Mouse (Mus musculus) liver, postnatal 0 days (tissue): ENCODE measurements around the gene Id3. TPM values are rescaled to one million over a fixed set of nuclear protein-coding genes. Genes with fewer than 3 reads are reported as not detected.

Experiments used
- ATAC-seq: fragments of 200-750 bp; cut with Nextera tagmentation; 2 replicates; pipeline ENCODE4 v1.8.0; 2017; ENCODE audit warnings: mild to moderate bottlenecking, moderate library complexity
- DNase-seq: peaks from one replicate; pipeline ENCODE4 v3.0.0-alpha.2; 2016
- H3K27ac ChIP-seq: fragments of 300-500 bp; sonication (generic); 2 replicates; pipeline ENCODE4 v1.5.1; 2014; ENCODE audit warnings: antibody characterized with exemption, moderate library complexity, mild to moderate bottlenecking, low read depth
- H3K27me3 ChIP-seq: fragments of 300-500 bp; sonication (generic); 2 replicates; pipeline ENCODE4 v1.6.1; 2014; ENCODE audit warnings: low read length, control low read depth, mixed read lengths; ENCODE audit not compliant: insufficient read depth
- H3K36me3 ChIP-seq: fragments of 300-500 bp; sonication (generic); replicated peaks from 2 replicates; pipeline ENCODE4 v1.6.1; 2014; ENCODE audit warnings: mild to moderate bottlenecking, control low read depth, low read length, moderate library complexity, mixed read lengths; ENCODE audit not compliant: insufficient read depth
- H3K4me1 ChIP-seq: fragments of 300-500 bp; sonication (generic); 2 replicates; pipeline ENCODE4 v1.6.1; 2014; ENCODE audit warnings: antibody characterized with exemption, mild to moderate bottlenecking, control low read depth; ENCODE audit not compliant: insufficient read depth
- H3K4me2 ChIP-seq: fragments of 300-500 bp; sonication (generic); 2 replicates; pipeline ENCODE4 v1.6.1; 2014; ENCODE audit warnings: low read depth, mild to moderate bottlenecking, low read length, moderate library complexity, mixed read lengths
- H3K4me3 ChIP-seq: fragments of 300-500 bp; sonication (generic); 2 replicates; pipeline ENCODE4 v1.5.1; 2014; ENCODE audit warnings: low read depth, low read length
- H3K9ac ChIP-seq: fragments of 300-500 bp; sonication (generic); replicated peaks from 2 replicates; pipeline ENCODE4 v1.6.1; 2014; ENCODE audit warnings: mild to moderate bottlenecking, moderate library complexity
- H3K9me3 ChIP-seq: fragments of 300-500 bp; sonication (generic); 2 replicates; pipeline ENCODE4 v1.6.1; 2016; ENCODE audit warnings: mild to moderate bottlenecking, control low read depth, low read length, mixed read lengths
- CTCF ChIP-seq: sonication (generic); IDR thresholded peaks from 2 replicates; pipeline ENCODE4 v1.5.1; 2016; ENCODE audit warnings: antibody characterized with exemption, low read depth
- EP300 ChIP-seq: IDR thresholded peaks from 2 replicates; pipeline ENCODE4 v1.6.1; 2016; ENCODE audit warnings: antibody characterized with exemption, low read depth, mild to moderate bottlenecking
- WGBS: fragments of 180-500 bp; shearing (Covaris S2); extraction: QIAGEN DNeasy Blood & Tissue Kit; methylation state at CpG from one replicate; pipeline ENCODE4 v1.1.7; 2014; ENCODE audit not compliant: insufficient replicate concordance; 5-methylcytosine and 5-hydroxymethylcytosine counted together
- polyA plus RNA-seq: library from polyadenylated mRNA; unstranded; fragments of >200 nt; fragmentation: Nextera tagmentation; extraction: Ambion mirVana; gene quantifications from 2 replicates; pipeline ENCODE4 v1.2.1, GENCODE M21; 2015

Gene Id3
- polyA plus RNA-seq, 1 experiment from 2014 or later, result 77.3 TPM

GRCm38 (mm10) chr4:136145362-136145885 is 2.1 kb downstream of the Id3 start:
- peaks cover 67% of the 10 kb centered on the region for H3K27me3 ChIP-seq
- no peaks in the 10 kb centered on the region for H3K9me3 ChIP-seq
- 45% methylated on average over 11 of the region's 11 CpGs for WGBS
- no peaks in the 10 kb centered on the region for H3K36me3 ChIP-seq
- peak overlapping the region; percentile 90 for H3K27ac ChIP-seq
- H3K4me3 ChIP-seq, result peak overlapping the region; percentile 56
- ATAC-seq (no peak), DNase-seq (no peak)
- TF ChIP-seq CTCF (no peak), EP300 (no peak)
- peaks cover 42% of the 10 kb centered on the region for H3K4me1 ChIP-seq
- peak overlapping the region; percentile 68 for H3K4me2 ChIP-seq
- H3K9ac ChIP-seq, result peak overlapping the region; percentile 74

DNA sequence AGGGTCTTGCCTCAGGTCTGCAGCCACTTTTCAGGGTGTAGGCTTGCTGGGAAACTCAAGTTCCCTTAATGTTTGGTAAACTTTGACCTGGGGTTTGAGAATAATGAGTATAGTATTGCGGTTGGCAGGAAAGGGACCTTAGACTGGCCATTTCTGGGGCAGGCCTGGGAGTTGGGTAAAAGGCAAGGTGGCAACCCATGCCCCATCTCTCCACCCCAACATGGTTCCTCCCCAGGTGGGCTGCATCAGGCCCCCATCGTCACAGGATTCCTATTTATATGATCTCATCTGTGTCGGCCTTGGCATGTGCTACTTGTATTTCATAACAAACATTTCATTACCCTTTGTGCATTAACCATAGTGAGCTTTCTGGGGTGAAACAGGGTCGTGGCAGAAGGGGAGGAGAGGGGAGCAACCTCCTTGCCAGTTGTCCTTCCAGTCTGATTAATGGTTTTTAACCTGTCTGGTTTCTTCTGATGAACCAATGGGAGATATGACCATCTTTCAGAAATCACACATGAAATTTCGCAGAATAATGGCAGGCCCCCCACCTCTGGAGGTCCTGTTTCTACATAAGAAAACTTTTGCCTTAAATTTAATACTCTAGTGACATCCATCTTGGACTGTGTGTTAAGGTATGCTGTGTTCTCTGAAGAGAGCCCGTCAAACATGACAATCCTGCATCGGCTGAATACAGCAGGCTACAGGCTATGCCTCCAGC is 2.9 kb downstream of the Id3 start:
- H3K4me3 ChIP-seq, result peak overlapping the region; percentile 56; the same call in 1 of the 2 replicates
- peak overlapping the region; percentile 68 for H3K4me2 ChIP-seq
- TF ChIP-seq CTCF (no peak), EP300 (no peak)
- 41% methylated on average over 7 of the region's 7 CpGs for WGBS
- H3K4me1 ChIP-seq, result peaks cover 37% of the 10 kb centered on the region
- H3K36me3 ChIP-seq, result no peaks in the 10 kb centered on the region
- DNase-seq (no peak), ATAC-seq (no peak)
- peak overlapping the region; percentile 32; the same call in 1 of the 2 replicates for H3K9ac ChIP-seq
- H3K27ac ChIP-seq, result peak overlapping the region; percentile 90
- peaks cover 62% of the 10 kb centered on the region for H3K27me3 ChIP-seq
- no peaks in the 10 kb centered on the region for H3K9me3 ChIP-seq

- peak overlapping the region; percentile 32; the same call in 1 of the 2 replicates for H3K9ac ChIP-seq
- H3K4me3 ChIP-seq, result 0 out of 2 replicates have a peak overlapping the region, but pooled peaks have one; percentile 8
- peaks cover 35% of the 10 kb centered on the region for H3K4me1 ChIP-seq
- H3K27ac ChIP-seq, result peak overlapping the region; percentile 84
- no peak for DNase-seq
- no peak for ATAC-seq
- TF ChIP-seq EP300 (no peak), CTCF (no peak)
- H3K36me3 ChIP-seq, result no peaks in the 10 kb centered on the region
- WGBS, result 26% methylated on average over 6 of the region's 6 CpGs
- peaks cover 59% of the 10 kb centered on the region for H3K27me3 ChIP-seq
- no peaks in the 10 kb centered on the region for H3K9me3 ChIP-seq
- peak overlapping the region; percentile 52 for H3K4me2 ChIP-seq
These were observed 3.4 kb downstream of the Id3 start for GRCm38 (mm10) chr4:136146712-136147154.

GRCm38 (mm10) chr4:136147436-136148135 is 4.3 kb downstream of the Id3 start:
- DNase-seq (peak; percentile 88), ATAC-seq (peak; percentile 78)
- peak overlapping the region; percentile 31; the same call in 1 of the 2 replicates for H3K9ac ChIP-seq
- TF ChIP-seq EP300, result no peak
- no peak for TF ChIP-seq CTCF
- H3K27ac ChIP-seq, result peak overlapping the region; percentile 84; the same call in 1 of the 2 replicates
- peak overlapping the region; percentile 32 for H3K4me3 ChIP-seq
- H3K4me1 ChIP-seq, result peaks cover 27% of the 10 kb centered on the region
- peak overlapping the region; percentile 70 for H3K4me2 ChIP-seq
- peaks cover 51% of the 10 kb centered on the region for H3K27me3 ChIP-seq
- no peaks in the 10 kb centered on the region for H3K9me3 ChIP-seq
- H3K36me3 ChIP-seq, result no peaks in the 10 kb centered on the region
- whole genome bisulfite sequencing, result under 1% methylated on average over 44 of the region's 48 CpGs

DNA sequence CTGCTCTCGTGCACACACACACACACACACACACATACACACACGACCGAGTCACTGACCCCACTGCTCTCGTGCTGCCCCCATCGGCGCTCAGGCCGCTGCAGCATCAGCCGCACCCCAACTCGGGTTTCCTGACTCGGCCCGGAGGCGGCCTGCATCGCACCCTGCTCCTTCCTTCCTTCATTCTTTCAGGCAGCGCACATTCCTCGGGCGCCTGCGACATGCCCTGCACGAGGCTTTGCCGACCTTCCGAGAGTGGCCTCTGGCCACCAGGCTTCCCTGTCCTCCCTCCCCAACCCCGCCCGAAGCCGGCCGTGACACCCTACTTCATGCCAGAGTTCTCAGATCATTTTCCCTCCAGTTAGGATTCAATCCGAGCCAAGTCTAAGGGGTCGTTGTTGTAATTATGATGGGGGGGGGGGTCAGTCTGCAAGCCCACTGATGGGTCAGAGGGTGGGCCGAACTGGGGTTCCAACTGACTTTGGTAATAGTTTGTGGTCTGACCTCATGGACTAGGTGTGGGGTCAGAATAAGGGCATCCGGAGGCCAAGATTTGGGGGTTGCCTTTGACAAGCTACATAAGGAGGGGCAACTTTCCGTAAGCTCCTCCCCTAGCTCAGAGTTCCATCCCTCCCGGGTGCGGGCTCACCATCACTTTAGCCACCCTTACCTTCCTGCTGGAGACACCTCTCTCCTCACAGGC is 5.2 kb downstream of the Id3 start:
- H3K27me3 ChIP-seq, result peaks cover 43% of the 10 kb centered on the region
- no peaks in the 10 kb centered on the region for H3K9me3 ChIP-seq
- DNase-seq (peak; percentile 56), ATAC-seq (no peak; the same call in 1 of the 2 replicates)
- WGBS, result 11% methylated on average over 30 of the region's 31 CpGs
- no peaks in the 10 kb centered on the region for H3K36me3 ChIP-seq
- 0 out of 2 replicates have a peak overlapping the region, but pooled peaks have one; percentile 32 for H3K4me3 ChIP-seq
- H3K4me1 ChIP-seq, result peaks cover 25% of the 10 kb centered on the region
- H3K9ac ChIP-seq, result peak overlapping the region; percentile 12; the same call in 1 of the 2 replicates
- H3K27ac ChIP-seq, result peak overlapping the region; percentile 63; the same call in 1 of the 2 replicates
- H3K4me2 ChIP-seq, result peak overlapping the region; percentile 70
- TF ChIP-seq EP300, result no peak
- peak; percentile 37 for TF ChIP-seq CTCF
